Mouse (Mus musculus) intestine, embryonic 16.5 days (tissue): ENCODE data around the gene Fam71f1. TPM values are rescaled to one million over a fixed set of nuclear protein-coding genes. Genes with fewer than 3 reads are reported as not detected.

Source experiments
- ATAC-seq: fragments of 200-750 bp; cut with Nextera tagmentation; 2 replicates; pipeline ENCODE4 v1.8.0; 2017; ENCODE audit warnings: moderate TSS enrichment, moderate library complexity
- H3K27ac ChIP-seq: fragments of 300-500 bp; sonication (generic); 2 replicates; pipeline ENCODE4 v1.5.1; 2014; ENCODE audit warnings: mild to moderate bottlenecking, low read length
- H3K27me3 ChIP-seq: fragments of 300-500 bp; sonication (generic); replicated peaks from 2 replicates; pipeline ENCODE4 v1.6.1; 2014; ENCODE audit warnings: low read length, control low read depth, mixed read lengths; ENCODE audit not compliant: control insufficient read depth, insufficient read depth
- H3K36me3 ChIP-seq: fragments of 300-500 bp; sonication (generic); 2 replicates; pipeline ENCODE4 v1.6.1; 2014; ENCODE audit warnings: low read length, control low read depth; ENCODE audit not compliant: control insufficient read depth, insufficient read depth
- H3K4me1 ChIP-seq: fragments of 300-500 bp; sonication (generic); 2 replicates; pipeline ENCODE4 v1.6.1; 2014; ENCODE audit warnings: low read length, control low read depth, mixed read lengths; ENCODE audit not compliant: control insufficient read depth, insufficient read depth
- H3K4me2 ChIP-seq: fragments of 300-500 bp; sonication (generic); 2 replicates; pipeline ENCODE4 v1.6.1; 2014; ENCODE audit warnings: low read depth, low read length, control low read depth
- H3K4me3 ChIP-seq: fragments of 300-500 bp; sonication (generic); 2 replicates; pipeline ENCODE4 v1.5.1; 2014; ENCODE audit warnings: mild to moderate bottlenecking, low read length
- H3K9ac ChIP-seq: fragments of 300-500 bp; sonication (generic); 2 replicates; pipeline ENCODE4 v1.6.1; 2014; ENCODE audit warnings: low read depth, low read length
- H3K9me3 ChIP-seq: fragments of 300-500 bp; sonication (generic); 2 replicates; pipeline ENCODE4 v1.6.1; 2016; ENCODE audit warnings: low read length, control low read depth; ENCODE audit not compliant: control insufficient read depth
- WGBS: fragments of 180-500 bp; shearing (Covaris S2); extraction: QIAGEN DNeasy Blood & Tissue Kit; methylation state at CpG from one replicate; pipeline ENCODE4 v1.1.7; 2014; 5-methylcytosine and 5-hydroxymethylcytosine counted together
- polyA plus RNA-seq: library from polyadenylated mRNA; unstranded; fragments of >200 nt; fragmentation: Nextera tagmentation; extraction: Ambion mirVana; gene quantifications from 2 replicates; pipeline ENCODE4 v1.2.1, GENCODE M21; 2015

Fam71f1 gene
- polyA plus RNA-seq, 1 experiment from 2014 or later: not detected

DNA sequence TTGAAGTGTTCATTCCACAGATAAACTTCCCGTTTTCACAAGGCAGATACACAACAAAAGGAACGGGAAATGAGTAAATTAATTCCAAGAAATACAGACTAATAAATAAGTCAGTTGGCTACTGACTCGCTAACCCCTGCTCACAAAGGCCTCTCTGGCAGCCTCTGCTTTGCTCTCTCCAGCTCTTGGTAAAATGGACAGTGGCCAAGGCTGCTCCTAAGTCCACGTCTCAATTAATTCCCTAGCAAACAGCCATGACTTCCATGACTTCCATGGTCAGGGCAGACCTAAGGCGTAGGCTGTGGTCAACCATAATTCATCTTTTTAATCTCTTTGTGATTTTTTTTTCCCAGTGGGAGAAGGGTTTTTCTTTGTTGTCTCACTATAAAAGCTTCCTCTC, 31.0 kb upstream of the Fam71f1 start:
- H3K4me3 ChIP-seq: no peak overlapping the region
- WGBS: 65% methylated on average over 5 of the region's 5 CpGs
- no peaks in the 10 kb centered on the region for H3K27me3 ChIP-seq
- no peaks in the 10 kb centered on the region for H3K4me1 ChIP-seq
- no peak overlapping the region for H3K27ac ChIP-seq
- no peaks in the 10 kb centered on the region; the same call in 1 of the 2 replicates for H3K36me3 ChIP-seq
- ATAC-seq: no peak
- no peak overlapping the region for H3K4me2 ChIP-seq
- no peak overlapping the region for H3K9ac ChIP-seq
- H3K9me3 ChIP-seq: no peaks in the 10 kb centered on the region

DNA sequence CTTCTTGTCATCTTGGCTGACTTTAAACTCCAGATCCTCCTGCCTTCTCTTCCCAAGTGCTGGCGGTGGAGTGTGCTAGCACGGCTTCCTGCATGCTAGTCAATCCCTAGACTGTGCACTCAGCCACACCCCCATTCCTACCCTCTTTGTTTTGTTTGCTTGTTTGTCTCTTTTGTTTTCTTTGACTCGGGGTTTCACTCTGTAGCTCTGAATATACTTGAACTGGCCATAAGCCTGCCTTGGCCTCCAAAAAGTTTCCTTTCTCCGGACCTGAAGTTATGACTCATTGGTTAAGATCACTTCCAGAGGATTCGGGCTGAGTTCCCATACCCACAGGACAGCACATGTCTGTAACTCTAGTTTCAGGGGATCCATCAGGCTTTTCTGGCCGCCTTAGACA, 30.3 kb upstream of the Fam71f1 start:
- Histone ChIP-seq H3K9me3 (no peaks in the 10 kb centered on the region), H3K9ac (no peak overlapping the region), H3K4me3 (no peak overlapping the region), H3K27me3 (no peaks in the 10 kb centered on the region), H3K36me3 (no peaks in the 10 kb centered on the region; the same call in 1 of the 2 replicates), H3K4me1 (no peaks in the 10 kb centered on the region), H3K27ac (no peak overlapping the region), H3K4me2 (no peak overlapping the region)
- WGBS: 58% methylated on average over 6 of the region's 6 CpGs
- ATAC-seq: no peak

DNA sequence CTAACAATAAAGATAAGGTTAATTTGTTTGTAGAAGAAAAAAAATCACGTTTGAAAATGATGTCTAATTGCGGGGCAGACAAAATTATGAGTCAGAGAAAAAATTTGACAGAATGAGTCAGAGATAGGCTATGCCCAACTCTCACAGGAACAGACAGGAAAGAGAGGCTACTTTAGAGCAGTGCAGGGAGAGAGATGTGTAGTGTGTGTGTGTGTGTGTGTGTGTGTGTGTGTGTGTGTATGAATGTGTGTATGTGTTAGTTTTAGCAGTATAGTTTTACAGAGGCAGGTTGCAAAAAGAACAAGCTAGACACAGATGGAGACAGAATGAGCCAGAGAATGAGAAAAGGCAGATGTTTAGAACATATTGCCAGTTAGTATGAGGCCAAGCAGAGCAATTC, 19.8 kb upstream of the Fam71f1 start:
- H3K36me3 ChIP-seq: no peaks in the 10 kb centered on the region
- no peak overlapping the region for H3K27ac ChIP-seq
- H3K4me1 ChIP-seq: no peaks in the 10 kb centered on the region
- no peak overlapping the region for H3K9ac ChIP-seq
- no peak for ATAC-seq
- H3K4me2 ChIP-seq: no peak overlapping the region
- no peaks in the 10 kb centered on the region; the same call in 1 of the 2 replicates for H3K9me3 ChIP-seq
- no peak overlapping the region for H3K4me3 ChIP-seq
- no peaks in the 10 kb centered on the region for H3K27me3 ChIP-seq
- WGBS: 44% methylated on average over 2 of the region's 2 CpGs

DNA sequence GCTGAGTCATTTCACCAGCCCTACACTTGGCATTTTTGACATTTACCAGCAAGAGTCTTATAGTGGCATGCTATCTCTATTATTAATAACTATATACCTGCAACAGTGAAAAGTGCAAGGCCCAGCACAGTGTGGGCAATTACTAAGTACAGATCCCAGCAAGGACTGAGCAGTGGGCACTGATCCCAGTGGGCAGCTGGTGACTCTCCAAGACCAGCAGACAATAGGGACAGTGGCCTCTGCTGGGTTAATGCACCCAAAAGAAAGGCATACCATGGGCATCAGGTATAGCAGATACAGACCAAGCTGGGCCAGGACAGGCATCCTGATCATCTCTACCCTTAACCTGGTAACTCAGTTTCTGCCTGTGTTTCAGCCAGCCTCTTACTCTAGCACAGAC, 15.7 kb upstream of the Fam71f1 start:
- no peak overlapping the region for H3K27ac ChIP-seq

GRCm38 (mm10) chr6:29303726-29304125, 15.2 kb upstream of the Fam71f1 start:
- Histone ChIP-seq H3K9ac (no peak overlapping the region), H3K9me3 (no peaks in the 10 kb centered on the region; the same call in 1 of the 2 replicates), H3K4me2 (no peak overlapping the region), H3K27ac (no peak overlapping the region), H3K36me3 (no peaks in the 10 kb centered on the region), H3K4me3 (no peak overlapping the region), H3K4me1 (no peaks in the 10 kb centered on the region), H3K27me3 (no peaks in the 10 kb centered on the region)
- ATAC-seq: no peak
- WGBS: 33% methylated on average over 5 of the region's 5 CpGs

More for the DNA sequence above, 15.7 kb upstream of the Fam71f1 start:
- Histone ChIP-seq H3K36me3 (no peaks in the 10 kb centered on the region), H3K4me1 (no peaks in the 10 kb centered on the region), H3K9ac (no peak overlapping the region), H3K4me3 (no peak overlapping the region), H3K9me3 (no peaks in the 10 kb centered on the region; the same call in 1 of the 2 replicates), H3K27me3 (no peaks in the 10 kb centered on the region), H3K4me2 (no peak overlapping the region)
- ATAC-seq: no peak

DNA sequence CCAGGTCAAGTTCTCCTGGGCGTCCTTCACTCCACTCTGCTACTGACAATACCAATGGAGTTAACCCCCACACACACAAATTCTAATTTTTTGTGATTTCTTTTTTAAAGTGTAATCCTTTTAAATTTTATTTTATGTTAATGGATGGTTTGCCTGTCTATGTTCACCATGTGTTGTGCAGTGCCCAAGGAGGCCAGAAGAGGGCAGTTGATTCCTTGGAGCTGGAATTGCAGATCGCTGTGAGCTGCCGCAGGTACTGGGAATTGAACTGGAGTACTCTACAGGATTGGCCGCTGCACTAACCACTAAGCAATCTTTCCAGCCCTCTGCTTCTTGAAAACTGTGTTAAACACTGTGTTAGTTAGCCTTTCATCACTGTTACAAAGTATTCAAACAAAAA, 13.5 kb upstream of the Fam71f1 start:
- no peak for ATAC-seq
- Histone ChIP-seq H3K36me3 (no peaks in the 10 kb centered on the region), H3K4me2 (no peak overlapping the region), H3K9me3 (no peaks in the 10 kb centered on the region), H3K27ac (no peak overlapping the region), H3K4me1 (no peaks in the 10 kb centered on the region), H3K9ac (no peak overlapping the region), H3K4me3 (no peak overlapping the region), H3K27me3 (no peaks in the 10 kb centered on the region)
- 90% methylated on average over 4 of the region's 4 CpGs for WGBS

DNA sequence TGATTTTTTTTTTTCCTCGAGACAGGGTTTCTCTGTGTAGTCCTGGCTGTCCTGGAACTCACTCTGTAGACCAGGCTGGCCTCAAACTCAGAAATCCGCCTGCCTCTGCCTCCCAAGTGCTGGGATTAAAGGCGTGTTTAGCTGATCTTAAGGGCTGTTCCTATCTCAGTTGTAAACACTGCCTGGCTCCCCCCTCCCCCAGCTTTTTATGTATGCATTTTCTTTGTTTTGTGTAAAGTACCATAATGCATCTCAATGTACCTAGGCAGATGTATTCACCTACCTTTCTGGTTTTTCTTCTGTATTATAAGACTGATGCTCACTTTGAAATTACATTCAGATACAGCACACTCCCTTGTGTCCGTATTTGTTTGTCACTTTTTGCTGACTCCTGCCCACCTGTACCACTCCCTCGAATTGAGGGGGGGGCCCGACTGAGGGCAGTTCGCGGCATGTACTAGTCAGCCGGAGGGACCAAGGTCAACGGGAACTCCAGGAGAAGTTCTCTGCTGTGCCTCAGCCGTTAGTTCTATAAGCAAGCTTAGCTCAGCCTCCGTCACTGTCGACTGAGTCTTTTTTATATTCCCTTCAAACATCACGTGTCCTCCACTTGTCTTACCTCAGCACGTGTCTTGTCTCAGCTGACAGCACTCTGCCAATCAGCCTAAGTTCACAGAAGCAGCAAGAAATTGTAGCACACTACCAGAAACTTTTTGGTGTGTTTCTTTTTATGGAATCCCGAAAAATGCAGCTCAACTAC, 9.9 kb upstream of the Fam71f1 start:
- Histone ChIP-seq H3K36me3 (no peaks in the 10 kb centered on the region), H3K9ac (no peak overlapping the region), H3K27ac (no peak overlapping the region), H3K27me3 (no peaks in the 10 kb centered on the region), H3K4me1 (no peaks in the 10 kb centered on the region), H3K4me3 (no peak overlapping the region), H3K4me2 (no peak overlapping the region), H3K9me3 (no peaks in the 10 kb centered on the region)
- WGBS: 89% methylated on average over 16 of the region's 16 CpGs
- no peak for ATAC-seq

DNA sequence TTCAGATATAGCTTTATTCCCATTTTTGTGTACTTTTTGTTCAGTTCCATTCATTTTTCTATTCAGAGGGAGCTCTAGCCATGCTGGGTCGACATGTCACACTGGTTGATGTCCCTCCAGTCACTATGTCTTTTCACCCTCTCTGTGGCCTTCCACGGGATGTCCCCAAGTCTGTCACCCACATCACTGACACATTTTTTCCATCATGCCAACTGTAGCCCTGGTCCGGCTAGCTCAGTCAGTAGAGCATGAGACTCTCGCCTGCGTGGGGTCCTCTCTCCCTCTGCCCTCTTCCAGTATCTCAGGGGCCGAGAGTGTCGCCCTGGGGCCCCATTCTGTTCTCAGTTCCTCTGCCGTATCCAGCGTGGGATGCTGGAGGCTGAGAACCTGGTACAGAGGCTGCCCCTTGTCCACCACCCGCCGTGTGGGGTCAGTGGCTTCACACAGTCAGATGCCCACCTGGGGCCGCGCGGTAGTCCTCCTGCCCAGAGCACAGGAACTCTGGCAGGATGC, 5.2 kb upstream of the Fam71f1 start:
- no peaks in the 10 kb centered on the region for H3K4me1 ChIP-seq
- WGBS: 80% methylated on average over 14 of the region's 14 CpGs
- no peaks in the 10 kb centered on the region for H3K36me3 ChIP-seq
- H3K27ac ChIP-seq: no peak overlapping the region
- ATAC-seq: no peak
- H3K4me3 ChIP-seq: no peak overlapping the region
- H3K9ac ChIP-seq: no peak overlapping the region
- no peaks in the 10 kb centered on the region for H3K27me3 ChIP-seq
- H3K4me2 ChIP-seq: no peak overlapping the region
- H3K9me3 ChIP-seq: no peaks in the 10 kb centered on the region

GRCm38 (mm10) chr6:29317286-29317685, 1.7 kb upstream of the Fam71f1 start:
- no peaks in the 10 kb centered on the region for H3K36me3 ChIP-seq
- no peak overlapping the region for H3K9ac ChIP-seq
- H3K4me2 ChIP-seq: no peak overlapping the region
- no peak for ATAC-seq
- WGBS: 63% methylated on average over 2 of the region's 2 CpGs
- no peak overlapping the region for H3K27ac ChIP-seq
- no peak overlapping the region for H3K4me3 ChIP-seq
- no peaks in the 10 kb centered on the region for H3K9me3 ChIP-seq
- no peaks in the 10 kb centered on the region for H3K4me1 ChIP-seq
- no peaks in the 10 kb centered on the region for H3K27me3 ChIP-seq

DNA sequence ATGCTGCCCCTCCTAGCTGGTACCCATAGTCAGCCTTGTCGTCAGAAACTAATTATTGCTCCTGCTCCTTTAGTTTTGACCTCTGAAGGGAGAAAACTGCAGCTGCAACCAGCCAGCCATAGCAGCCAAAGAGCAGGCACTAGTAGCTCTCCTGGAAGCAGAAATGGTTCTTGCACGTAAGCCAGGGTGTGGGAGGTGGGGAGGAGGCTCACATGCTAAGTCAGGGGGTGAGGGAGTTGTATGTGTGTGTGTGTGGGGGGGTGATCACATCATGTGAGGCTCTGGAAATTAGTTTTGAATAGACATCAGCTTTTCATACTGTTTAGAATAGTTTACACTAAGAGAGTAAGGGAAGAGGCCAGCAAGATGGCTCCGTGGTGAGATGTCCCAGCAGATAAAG, 999 bp upstream of the Fam71f1 start:
- Histone ChIP-seq H3K9ac (no peak overlapping the region), H3K4me2 (no peak overlapping the region), H3K9me3 (no peaks in the 10 kb centered on the region), H3K27ac (no peak overlapping the region), H3K27me3 (no peaks in the 10 kb centered on the region), H3K4me1 (no peaks in the 10 kb centered on the region), H3K36me3 (no peaks in the 10 kb centered on the region), H3K4me3 (no peak overlapping the region)
- no peak for ATAC-seq
- whole genome bisulfite sequencing: 61% methylated on average over 3 of the region's 3 CpGs
